Mouse (Mus musculus) macrophage (primary cell): ENCODE data around the gene Htatsf1. TPM values are rescaled to one million over a fixed set of nuclear protein-coding genes. Genes with fewer than 3 reads are reported as not detected.

Source experiments
- H3K27ac ChIP-seq: fragments of 350-480 bp; formaldehyde crosslinking; 2 replicates; pipeline ENCODE4 v1.9.0; 2021
- H3K36me3 ChIP-seq: fragments of 350-480 bp; formaldehyde crosslinking; 2 replicates; pipeline ENCODE4 v1.9.0; 2021; ENCODE audit errors: inconsistent target
- H3K4me3 ChIP-seq: fragments of 350-480 bp; formaldehyde crosslinking; 2 replicates; pipeline ENCODE4 v1.9.0; 2021; ENCODE audit errors: inconsistent target
- H3K79me2 ChIP-seq: fragments of 350-480 bp; formaldehyde crosslinking; 2 replicates; pipeline ENCODE4 v1.9.0; 2021; ENCODE audit errors: inconsistent target
- WGBS: methylation state at CpG from one replicate; pipeline ENCODE4 v1.1.7; 2026; ENCODE audit warnings: inconsistent platforms; ENCODE audit not compliant: missing documents; 5-methylcytosine and 5-hydroxymethylcytosine counted together
- polyA plus RNA-seq: library from polyadenylated mRNA; stranded (reverse); fragments of 250-400 nt; gene quantifications from 3 replicates; pipeline ENCODE4 v1.2.4, GENCODE M21; 2018; ENCODE audit warnings: inconsistent platforms
- total RNA-seq, 78 experiments: library from RNA; depleted of rRNA; stranded (reverse); fragments of 250-400 nt; gene quantifications; 1 replicate in 9 of 78; 2 replicates in 24 of 78; 3 replicates in 43 of 78; 4 replicates in 2 of 78; pipeline ENCODE4 v1.2.4; 2018; ENCODE audit warnings: inconsistent platforms in 56 of 78

Htatsf1 gene
- 10 to 100 TPM in 25 of 26 experiments, 1 to 10 TPM in 1; 10.0 to 40.9 (median 21.3) TPM for total RNA-seq (2018; cell fraction: chromatin; rRNA removed)
- total RNA-seq (2018; cell fraction: cytosol; rRNA removed) = 10 to 100 TPM; 17.7 to 31.7 (median 22.4) TPM
- 10 to 100 TPM; 10.9 to 45.1 (median 21.0) TPM for total RNA-seq (2018; cell fraction: nucleus; rRNA removed)
- polyA plus RNA-seq = 20.1 to 46.1 TPM (median 29.8 TPM) in 3 replicates

DNA sequence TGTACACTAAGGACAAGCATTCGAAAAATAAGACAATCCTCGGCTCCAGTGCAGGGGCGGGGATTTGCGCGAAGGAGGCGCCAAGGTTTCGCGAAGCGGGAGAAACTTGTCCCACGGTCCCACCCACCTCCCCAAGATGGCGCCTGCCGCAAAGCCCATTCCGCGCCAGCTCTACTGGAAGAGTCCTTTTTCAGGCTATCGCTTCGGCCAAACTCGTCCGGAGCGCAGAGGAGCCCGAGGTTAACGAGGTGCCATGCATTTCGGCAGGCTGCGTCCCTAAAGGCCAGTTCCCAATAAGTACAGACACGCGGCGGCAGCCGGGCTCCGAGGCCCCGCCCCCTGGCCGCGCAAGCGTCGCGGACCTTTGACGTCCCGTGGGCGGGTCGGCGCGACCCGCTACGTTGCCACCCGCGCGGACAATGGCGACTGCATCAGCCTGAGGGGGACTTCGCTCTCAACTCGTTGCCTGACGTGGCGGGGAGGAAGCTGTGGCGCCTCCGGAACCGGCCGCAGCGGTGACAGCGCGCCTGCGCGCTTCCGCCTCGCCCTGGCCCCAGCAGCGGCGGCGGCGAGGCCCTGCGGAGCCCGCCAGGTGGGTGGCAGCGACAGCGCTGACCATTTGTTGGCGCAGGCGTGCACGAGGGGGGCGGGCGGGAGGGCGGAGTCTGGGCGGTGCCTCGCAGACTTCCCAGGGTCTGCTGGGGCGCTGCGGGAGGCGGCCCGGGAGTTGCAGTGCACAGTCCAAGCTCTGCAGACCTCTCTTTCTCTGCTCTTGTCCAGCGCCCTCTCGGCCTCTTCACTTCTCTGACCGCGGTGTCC is at the start of gene Htatsf1:
Gene Htatsf1, plus strand, starts transcription at position 410 of the 819 bp plus-strand sequence.
- Histone ChIP-seq H3K79me2 (no peaks in the 10 kb centered on the region), H3K4me3 (peak within 1 kb of the TSS; percentile 59), H3K27ac (peak within 1 kb of the TSS; percentile 46), H3K36me3 (no peaks in the 10 kb centered on the region)
- WGBS = 16% methylated on average over 66 of the region's 85 CpGs

DNA sequence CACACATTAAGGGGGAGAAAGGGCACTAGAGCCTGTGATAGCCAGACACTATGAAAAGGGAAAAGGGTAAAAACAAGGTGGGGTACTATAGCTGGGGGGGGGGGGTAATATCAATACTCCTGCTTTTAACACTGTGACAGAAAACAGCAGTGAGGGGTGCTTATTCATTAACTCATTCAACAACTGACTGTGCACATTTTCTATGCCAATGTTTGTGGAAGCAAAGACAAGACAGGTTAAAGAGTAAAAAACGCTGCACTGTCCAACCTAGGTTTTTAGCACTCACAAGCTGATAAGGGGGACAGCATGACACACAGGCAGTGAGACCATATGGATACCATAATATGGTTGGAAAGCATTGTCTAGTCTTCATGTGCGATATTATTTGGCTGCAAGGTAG is 40.5 kb upstream of the Htatsf1 start:
- Histone ChIP-seq H3K79me2 (no peaks in the 10 kb centered on the region), H3K36me3 (no peaks in the 10 kb centered on the region), H3K4me3 (no peak overlapping the region), H3K27ac (no peak overlapping the region)
- 100% methylated on average over 2 of the region's 2 CpGs for WGBS

DNA sequence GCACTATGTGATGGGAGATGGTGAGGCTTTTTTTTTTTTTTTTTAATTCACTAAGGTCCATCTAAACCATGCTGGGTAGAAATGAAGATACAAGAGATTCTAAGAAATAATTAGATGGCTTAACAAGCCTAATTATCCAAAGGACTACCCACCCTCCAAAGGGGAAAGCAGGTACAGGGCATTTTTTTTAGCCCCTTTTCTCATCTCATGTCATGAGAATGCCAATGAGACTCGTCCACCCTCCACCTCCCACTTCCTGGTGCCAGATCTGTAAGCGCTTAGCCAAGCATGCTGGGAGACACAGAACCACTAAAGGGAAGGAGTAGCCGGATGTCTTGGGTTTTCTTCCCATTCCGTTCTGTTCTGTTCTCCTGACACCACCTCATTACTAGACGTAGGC is 10.6 kb upstream of the Htatsf1 start, which contains the start of gene Brs3:
Gene Brs3, plus strand, starts transcription at position 301 of the 400 bp plus-strand sequence.
- 81% methylated on average over 5 of the region's 5 CpGs for WGBS
- Histone ChIP-seq H3K36me3 (no peaks in the 10 kb centered on the region), H3K4me3 (no peak within 1 kb of the TSS), H3K79me2 (no peaks in the 10 kb centered on the region), H3K27ac (no peak within 1 kb of the TSS)

DNA sequence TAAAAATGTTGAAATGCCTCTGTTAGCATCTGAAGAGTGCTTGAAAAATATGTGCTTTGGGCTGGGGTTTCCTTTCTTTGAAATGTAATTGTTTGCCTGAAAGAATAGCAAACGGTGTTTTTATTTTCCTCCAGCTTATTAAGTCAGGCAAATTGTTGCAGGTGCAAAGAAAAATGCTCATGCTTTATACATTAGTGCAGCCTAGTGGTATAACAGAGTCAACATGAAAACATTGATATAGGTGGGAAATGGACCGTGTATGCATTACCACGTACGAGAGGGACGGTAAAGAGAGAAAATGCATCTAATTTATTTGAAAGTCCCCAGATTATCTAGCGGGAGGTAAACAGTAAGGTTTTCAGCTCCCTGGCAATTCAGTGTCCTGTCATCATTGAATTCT is 9.5 kb upstream of the Htatsf1 start:
- WGBS = 82% methylated on average over 6 of the region's 6 CpGs
- no peak overlapping the region for H3K4me3 ChIP-seq

DNA sequence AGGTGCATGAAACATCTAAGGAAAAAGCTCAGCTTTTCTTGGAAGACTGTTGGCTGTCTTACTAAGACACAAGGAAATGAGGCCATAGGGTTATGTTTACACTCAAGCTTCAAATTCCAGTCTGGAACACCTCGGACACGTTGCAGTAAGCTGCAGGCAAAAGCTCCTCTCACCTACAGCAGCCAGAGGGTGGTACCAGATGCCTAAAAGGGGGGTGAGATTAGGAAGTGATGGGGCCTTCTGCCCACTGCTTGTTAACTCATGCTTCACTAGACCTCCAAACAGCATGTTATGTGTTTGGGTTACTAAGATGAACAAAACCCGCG is 572 bp upstream of the Htatsf1 start:
- H3K4me3 ChIP-seq = peak overlapping the region; percentile 38
- 13% methylated on average over 4 of the region's 4 CpGs for WGBS
- no peaks in the 10 kb centered on the region for H3K79me2 ChIP-seq
- no peaks in the 10 kb centered on the region for H3K36me3 ChIP-seq
- peak overlapping the region; percentile 46; the same call in 1 of the 2 replicates for H3K27ac ChIP-seq

More for the DNA sequence above, 9.5 kb upstream of the Htatsf1 start:
- Histone ChIP-seq H3K79me2 (no peaks in the 10 kb centered on the region), H3K27ac (no peak overlapping the region), H3K36me3 (no peaks in the 10 kb centered on the region)

DNA sequence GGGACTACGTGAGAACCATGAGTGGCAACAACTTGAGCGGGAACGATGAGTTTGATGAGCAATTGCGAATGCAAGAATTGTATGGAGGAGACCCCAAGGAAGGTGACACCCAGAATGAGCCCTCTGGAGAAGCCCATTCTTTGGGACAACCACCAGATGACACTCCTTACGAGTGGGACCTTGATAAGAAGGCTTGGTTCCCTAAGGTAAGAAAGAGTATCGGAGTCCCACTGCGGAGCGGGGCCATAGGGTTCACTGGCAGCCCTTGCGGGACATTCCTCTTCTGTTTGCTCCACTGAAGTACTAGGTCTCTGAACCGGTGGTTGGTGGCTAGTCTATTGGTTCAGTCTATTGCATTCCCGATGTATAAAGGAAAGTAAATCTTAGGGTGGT is 606 bp downstream of the Htatsf1 start:
- no peaks in the 10 kb centered on the region for H3K36me3 ChIP-seq
- 29% methylated on average over 11 of the region's 11 CpGs for WGBS
- no peaks in the 10 kb centered on the region for H3K79me2 ChIP-seq
- H3K27ac ChIP-seq = no peak overlapping the region
- H3K4me3 ChIP-seq = peak overlapping the region; percentile 59

DNA sequence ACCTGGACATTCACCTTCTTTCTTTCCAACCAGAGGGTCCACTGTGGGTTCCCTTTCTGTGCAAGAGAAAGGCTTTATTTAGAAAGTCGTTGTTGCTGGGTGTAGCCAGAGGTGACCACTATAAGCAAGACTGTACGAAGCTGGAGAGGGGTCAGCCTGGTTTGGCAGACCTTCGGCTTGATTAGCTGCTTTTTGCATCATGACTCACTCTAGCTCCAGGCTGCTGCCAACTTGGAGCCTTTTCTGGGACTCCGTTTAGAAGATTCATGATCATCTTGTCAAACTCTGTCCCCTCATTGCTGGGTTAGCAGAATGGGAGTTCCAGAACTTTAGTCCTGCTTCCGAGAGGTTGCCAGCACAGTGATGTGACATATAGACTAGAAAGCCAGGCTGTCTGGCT is 28.1 kb downstream of the Htatsf1 start:
- H3K4me3 ChIP-seq = no peak overlapping the region
- no peaks in the 10 kb centered on the region for H3K36me3 ChIP-seq
- no peak overlapping the region for H3K27ac ChIP-seq
- H3K79me2 ChIP-seq = no peaks in the 10 kb centered on the region
- 75% methylated on average over 5 of the region's 5 CpGs for WGBS

DNA sequence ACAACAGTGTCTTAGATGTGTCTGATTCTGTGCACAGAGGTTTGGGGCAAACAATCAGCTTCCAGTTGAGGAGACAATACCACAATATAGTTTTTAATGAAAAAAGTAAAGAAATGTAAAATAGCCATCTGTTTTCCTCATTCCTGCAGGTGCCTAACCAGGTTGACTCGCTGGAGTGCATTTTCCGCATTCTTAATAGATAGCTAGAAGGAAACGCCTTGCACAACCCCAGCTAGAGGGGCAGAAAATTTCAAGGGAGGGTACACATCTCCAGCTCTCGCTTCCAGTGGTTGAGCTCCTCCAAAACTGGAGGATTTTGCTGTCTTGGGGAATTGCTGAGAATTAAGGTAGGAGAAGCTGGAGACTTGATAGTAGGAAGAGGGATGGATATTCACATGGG is 34.4 kb downstream of the Htatsf1 start, which contains the start of gene Vgll1:
Gene Vgll1, plus strand, starts transcription at position 301 of the 400 bp plus-strand sequence.
- Histone ChIP-seq H3K36me3 (no peaks in the 10 kb centered on the region), H3K27ac (no peak within 1 kb of the TSS), H3K4me3 (no peak within 1 kb of the TSS), H3K79me2 (no peaks in the 10 kb centered on the region)
- 84% methylated on average over 4 of the region's 4 CpGs for WGBS

DNA sequence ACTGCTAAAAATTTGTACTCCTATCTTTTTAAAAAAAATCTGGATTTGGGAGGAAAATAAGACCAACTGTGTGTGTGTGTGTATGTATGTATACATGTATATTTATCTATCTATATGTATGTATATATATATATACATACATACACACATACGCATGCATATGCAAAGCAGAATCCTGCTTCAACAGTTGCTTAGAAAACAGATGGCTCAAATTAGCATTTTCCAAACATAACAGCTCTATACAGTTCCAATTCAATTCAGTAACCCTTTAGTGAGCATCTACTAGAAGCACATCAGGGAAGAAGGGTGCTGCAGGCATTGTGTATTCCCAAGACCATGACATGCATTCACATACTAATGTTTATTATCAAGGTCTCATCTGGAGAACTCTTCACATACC is 50.0 kb downstream of the Htatsf1 start:
- H3K79me2 ChIP-seq = no peaks in the 10 kb centered on the region
- H3K27ac ChIP-seq = no peak overlapping the region
- H3K4me3 ChIP-seq = no peak overlapping the region
- WGBS = 100% methylated on average over 1 of the region's 1 CpGs
- H3K36me3 ChIP-seq = no peaks in the 10 kb centered on the region

DNA sequence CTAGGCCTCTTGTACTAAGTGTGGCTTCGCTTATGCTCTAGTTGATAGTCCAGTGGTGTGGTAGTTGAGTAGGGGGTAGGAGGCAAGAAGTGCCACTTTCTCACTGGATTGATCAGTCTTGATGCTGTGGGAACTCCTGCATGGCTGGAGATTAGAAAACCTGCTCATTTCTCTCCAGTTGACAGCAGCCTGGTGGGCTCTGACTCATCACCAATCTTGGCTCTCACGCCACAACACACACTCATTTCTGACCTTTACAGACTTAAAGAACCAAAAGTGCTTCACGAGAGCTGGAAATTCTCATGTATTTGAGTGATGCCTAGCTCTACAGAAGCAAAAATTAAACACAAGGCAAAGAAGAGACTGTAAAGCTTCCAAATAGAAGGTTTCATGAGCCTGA is 53.6 kb downstream of the Htatsf1 start:
- Histone ChIP-seq H3K27ac (no peak overlapping the region), H3K4me3 (no peak overlapping the region), H3K79me2 (no peaks in the 10 kb centered on the region), H3K36me3 (no peaks in the 10 kb centered on the region)
- WGBS = 94% methylated on average over 2 of the region's 3 CpGs

Other genes starting within 250 kb of the Htatsf1 start
- 0.35 to 2.1 TPM (median 0.41 TPM) in 3 replicates for gene Map7d3, start 231.3 kb upstream of the Htatsf1 start, polyA plus RNA-seq
- not detected in 3 replicates for gene Adgrg4, start 183.4 kb upstream of the Htatsf1 start, polyA plus RNA-seq
- not detected in 3 replicates for gene Brs3, start 10.5 kb upstream of the Htatsf1 start, polyA plus RNA-seq
- not detected in 3 replicates for gene Vgll1, start 34.5 kb downstream of the Htatsf1 start, polyA plus RNA-seq
- gene Cd40lg, start 158.6 kb downstream of the Htatsf1 start, polyA plus RNA-seq = not detected in 3 replicates